Mouse (Mus musculus) adrenal gland, postnatal 36 days (tissue): Measurements from ENCODE around the gene Max. TPM values are rescaled to one million over a fixed set of nuclear protein-coding genes. Genes with fewer than 3 reads are reported as not detected.

Experiments
- DNase-seq, 2 experiments: peaks; one replicate each; pipeline ENCODE4 v3.0.0; 2021; ENCODE audit warnings: mixed read lengths in 1 of 2
- long read RNA-seq, 2 experiments: library from polyadenylated mRNA; stranded (forward); transcript quantifications; one replicate each; pipeline ENCODE4 v2.0.0; 2021; ENCODE audit warnings: borderline sequencing depth in 2 of 2
- total RNA-seq, 2 experiments: library from RNA; stranded (reverse); gene quantifications; 2 replicates each; pipeline ENCODE4 v1.2.3; 2021

The Max gene
- 10 to 100 TPM; 63.4 to 73.8 TPM for total RNA-seq
- long read RNA-seq, experiment 1, partial matches to known transcripts, result 1 of 6 reads
- long read RNA-seq, experiment 1, other reads (novel, unspliced or antisense), result 4 of 6 reads
- long read RNA-seq, experiment 2, partial matches to known transcripts, result 0 of 2 reads
- long read RNA-seq, experiment 2, other reads (novel, unspliced or antisense), result 1 of 2 reads

- DNase-seq, result peak; percentile 99
Observed at GRCm38 (mm10) chr12:76961932-76962891, at the start of gene Max. Gene Max (minus strand): TSS chr12:76962201.

DNA sequence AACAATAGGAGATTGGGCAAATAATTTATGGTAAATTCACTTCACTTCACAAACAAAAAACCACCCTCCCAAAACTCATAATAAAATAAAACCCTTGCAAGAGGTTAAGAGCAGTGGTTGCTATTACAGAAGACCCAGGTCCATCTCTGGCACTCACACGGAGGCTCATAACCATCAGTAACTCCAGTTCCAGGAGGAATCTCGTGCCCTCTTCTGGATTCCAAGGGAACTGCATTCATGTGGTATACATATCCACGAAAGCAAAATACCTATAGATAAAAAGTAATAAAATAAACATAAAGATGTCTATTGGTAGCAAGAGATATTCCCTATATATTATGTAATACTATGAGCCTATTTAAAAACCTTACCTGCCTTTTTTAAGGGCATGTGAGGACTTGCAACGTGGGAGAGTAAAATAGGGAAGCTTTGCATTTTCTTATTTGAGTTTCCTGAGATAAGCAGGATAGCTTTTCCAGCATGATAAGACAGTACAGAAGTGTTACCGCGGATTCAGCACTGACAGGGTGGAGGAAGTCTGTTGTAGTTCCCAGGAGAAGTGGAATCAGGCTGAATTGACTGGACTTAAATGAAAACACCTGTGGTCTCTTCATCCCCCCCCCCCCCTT is 49.2 kb upstream of the Max start:
- DNase-seq, result no peak

DNA sequence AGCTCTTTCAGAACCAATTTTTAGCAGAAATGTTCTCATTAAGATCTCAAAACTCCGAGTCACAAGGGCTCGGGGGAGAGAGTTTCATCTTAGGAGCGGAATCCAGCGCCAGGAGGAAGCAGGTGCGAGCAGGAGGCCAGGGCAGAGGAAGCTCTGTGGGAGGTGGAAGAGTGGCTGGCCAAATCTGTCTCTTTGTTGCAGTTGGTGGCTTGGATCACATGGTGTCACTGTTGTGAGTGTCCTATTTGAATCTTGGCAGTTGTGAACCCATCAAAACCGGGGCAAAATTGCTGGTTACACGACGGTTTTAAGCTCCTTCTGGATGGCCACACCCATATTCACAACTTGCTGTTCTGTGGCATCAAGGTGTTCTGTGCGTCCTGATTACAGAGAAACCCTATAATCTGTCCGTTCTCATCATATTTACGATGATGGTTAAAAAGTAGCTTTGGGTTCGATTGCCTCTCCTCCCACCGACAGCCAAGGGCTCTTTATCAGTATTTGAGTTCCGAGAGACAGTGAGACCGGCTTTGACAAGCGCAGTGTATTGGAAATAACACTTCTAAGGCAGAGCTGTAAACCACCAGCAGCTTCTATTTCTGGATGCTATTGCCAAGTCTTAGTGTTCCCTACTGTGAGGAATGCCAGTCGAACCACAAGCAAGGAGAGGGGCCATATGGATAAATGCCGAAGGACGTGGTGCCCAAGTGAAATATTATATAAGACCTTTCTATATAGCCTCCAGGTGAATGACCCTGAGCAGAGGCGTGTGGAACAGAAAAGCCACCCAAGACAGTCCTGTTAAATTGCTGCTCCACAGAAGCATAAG is 47.4 kb upstream of the Max start:
- peak in 1 of 2 experiments; percentile 10 for DNase-seq

GRCm38 (mm10) chr12:77004893-77005292 is 42.9 kb upstream of the Max start:
- DNase-seq, result no peak

DNA sequence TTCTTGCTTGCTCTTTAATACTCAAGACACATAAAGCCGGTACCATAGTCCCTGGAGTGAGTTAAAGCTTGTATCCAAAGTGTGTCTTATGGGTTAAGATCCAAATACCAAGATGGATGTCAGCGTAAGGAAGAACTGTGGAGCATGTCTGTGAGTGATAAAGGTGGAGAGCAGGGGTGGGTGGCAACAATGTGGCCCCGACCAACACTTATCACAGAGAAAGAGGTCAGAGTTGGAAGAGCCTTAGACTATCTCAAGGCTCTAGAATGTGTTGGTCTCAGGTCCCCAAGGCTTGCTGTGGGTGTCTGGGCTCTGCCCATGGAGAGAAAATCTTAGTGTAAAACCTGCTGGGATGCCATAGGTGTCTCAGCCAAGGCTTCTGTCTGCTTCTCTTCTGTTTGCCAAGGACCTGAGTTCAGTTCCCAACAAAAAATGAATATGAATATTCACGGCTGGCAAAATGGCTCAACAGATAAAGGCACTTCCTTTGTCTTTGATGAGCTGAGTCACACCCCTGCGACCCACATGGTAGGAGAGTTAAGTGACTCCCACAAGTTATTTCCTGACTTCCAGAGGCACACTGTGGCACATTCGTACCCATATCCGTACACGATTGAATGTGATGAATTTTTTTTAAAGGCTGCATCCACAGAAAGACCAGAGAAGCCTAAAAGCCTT is 40.7 kb upstream of the Max start:
- DNase-seq, result no peak

DNA sequence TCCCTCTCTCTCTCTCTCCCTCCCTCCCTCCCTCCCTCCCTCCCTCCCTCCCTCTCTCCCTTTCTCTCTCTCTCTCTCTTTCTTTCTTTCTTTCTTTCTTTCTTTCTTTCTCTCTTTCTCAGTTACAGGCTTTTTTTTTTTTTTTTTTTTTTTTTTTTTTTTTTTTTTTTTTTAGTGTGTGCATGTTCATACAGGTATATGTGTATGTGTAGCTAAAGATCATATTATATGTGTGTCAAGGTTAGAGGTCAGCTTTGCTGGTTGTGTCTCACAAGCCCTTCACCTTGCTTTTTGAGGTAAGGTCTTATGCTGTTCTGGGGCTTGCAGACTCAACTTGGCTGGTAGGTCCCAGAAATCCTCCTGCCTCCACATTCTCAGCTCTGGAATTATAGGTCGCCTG is 39.3 kb upstream of the Max start:
- no peak for DNase-seq

DNA sequence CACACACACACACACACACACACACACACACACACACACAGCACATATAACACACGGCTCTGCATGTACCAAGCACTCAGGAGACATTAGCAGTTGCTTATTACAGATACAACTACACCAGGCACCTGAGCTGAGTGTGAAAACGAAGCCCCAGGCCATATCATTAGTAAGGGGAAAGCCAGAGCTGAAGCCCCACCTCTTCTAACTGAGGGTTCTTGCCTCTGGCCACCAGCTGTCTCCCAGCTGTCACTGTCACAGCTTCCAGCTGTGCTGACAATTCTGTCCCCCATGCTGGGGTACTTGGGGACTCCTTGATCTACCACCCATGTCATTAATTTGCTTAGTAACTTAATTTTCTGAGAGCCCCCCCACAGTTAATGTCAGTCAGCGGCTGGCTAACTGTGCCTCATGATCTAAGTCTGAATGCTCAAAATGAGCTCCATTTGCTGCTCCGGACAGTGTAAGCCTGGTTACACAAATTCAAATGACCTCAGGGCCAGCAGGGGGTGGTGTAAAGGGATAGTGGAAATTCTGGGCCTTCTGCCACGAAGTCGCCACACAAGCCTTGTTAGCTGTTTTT is 38.8 kb upstream of the Max start:
- DNase-seq, result peak; percentile 52 to 61

- peak; percentile 44 to 66 for DNase-seq
Observed at GRCm38 (mm10) chr12:77000096-77000704, 38.2 kb upstream of the Max start.

DNA sequence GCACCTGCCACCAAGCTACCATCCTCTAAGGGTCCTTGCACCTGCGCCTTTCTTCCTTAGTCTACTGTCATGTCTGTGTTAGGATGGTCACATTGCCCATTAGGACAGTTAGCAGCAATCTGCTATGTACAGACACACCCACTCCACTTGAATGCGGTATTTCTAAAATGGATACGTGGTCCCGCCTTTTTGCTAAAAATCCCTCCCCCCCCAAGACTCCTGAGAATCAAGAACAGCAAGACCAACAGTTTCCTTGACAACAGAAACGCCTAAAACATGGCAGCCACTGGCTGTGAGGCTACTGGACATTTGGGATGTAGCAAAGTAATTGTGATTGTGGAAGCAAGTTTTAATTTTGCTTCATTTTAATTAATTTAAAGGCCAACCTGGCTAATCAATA is 32.8 kb upstream of the Max start:
- no peak for DNase-seq

DNA sequence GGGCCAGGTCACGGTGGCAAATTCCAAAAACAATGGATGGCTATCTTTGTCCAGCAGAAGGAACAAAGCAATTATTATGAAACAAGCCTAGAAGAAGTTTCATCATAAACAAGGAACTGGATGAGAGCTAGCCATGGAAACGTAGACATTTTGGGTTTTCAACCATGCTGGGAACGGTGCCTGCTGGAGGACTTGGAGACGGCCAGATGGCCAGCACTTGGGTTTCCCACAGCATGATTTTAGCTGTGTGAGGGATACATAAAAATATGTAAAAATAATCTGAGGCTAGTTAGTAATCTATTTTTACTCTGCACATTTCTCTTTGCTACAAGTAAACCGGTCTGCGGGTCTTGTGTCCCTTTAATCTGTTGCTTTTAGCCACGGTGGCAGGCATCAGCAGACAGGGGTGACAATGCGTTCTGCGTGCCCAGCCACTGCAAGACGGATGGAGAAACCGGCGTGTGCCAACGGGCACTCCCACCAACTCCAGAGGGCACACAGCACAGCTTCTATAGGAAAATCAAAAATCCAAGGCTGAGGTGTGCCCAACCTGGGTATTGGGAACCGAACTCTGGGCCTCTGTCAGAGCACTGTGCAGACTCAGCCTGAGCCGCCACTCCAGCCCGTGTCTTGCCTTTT is 31.0 kb upstream of the Max start:
- DNase-seq, result no peak

- no peak for DNase-seq
Observed at GRCm38 (mm10) chr12:76982818-76983471, 20.9 kb upstream of the Max start.

DNA sequence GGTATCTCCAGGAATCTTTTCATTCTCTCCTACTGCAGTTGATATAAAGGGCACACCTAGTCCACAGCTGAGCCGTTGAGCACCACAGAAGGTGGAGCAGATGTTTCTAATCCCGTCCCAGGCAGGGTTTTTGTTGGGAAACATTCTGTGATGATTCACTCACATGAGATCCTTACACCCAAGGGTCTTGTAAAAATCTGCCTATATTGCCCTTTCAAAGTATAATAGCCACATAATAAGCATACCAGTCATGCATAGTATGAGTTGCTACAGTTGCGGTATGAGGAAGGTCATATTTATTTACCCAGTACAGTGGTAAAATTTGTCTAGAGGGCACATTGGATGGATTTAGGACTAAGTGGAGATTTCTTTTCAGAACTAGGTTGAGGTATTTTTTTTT is 17.5 kb upstream of the Max start:
- no peak for DNase-seq

GRCm38 (mm10) chr12:76972669-76973068 is 10.7 kb upstream of the Max start:
- no peak for DNase-seq

DNA sequence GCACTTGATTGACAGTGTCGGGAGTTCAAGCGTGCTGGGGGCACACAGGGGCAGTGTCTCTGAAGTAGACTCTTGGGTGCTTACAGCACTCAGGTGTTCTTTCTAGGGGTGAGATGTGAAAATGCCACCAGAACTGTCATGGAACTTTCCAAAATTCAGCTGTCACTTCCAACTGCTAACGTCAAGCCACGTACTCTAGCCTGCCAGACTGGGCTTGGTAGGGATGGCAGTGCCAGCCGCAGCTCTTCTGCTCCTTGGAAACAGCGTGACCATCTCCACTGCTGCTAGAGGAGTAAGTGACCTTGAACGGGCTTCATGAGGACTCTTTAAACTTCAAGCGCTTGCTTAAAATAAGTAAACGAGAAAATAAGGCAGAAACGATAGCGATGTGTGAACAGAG is 10.2 kb upstream of the Max start:
- DNase-seq, result no peak

- no peak for DNase-seq
Observed at GRCm38 (mm10) chr12:76971642-76972221, 9.7 kb upstream of the Max start.

DNA sequence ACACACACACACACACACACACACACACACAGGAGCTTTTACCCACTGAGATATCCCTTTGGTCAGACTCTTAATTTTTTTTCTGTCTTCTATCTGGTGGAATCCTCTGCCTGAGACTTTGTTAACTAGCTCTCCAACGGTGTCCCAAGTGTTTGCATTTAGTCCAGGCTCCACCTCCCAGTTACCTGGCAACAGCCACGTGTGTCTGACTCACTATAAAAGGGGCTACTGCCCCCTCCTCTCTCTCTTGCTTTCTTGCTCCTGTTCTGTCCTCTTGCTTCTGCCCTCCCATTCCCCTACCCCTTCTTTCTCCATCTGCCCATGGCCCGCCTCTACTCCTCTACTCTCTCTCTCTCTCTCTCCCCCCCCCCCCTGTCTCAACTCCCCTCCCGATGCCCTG is 3.9 kb upstream of the Max start:
- no peak for DNase-seq

DNA sequence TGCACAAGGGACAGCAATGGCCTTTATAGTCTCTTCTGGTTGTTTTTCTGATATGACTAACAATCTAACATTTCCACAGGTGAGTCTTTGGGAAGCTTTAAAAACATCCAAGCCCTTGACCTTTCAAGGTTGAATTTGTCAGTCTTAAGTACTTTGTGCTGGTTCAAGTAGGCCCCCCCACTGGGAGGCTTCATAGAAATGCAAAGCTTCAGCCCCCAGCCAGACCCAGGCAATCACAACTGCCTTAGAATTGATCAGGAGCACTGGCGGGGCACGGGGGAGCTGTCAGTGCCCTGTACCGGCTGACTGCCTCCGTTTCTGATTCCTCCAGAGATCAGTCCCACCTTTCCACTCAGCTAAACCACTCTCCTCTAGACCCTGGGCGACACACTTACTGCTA is 3.1 kb upstream of the Max start:
- DNase-seq, result no peak

- peak; percentile 34 to 59 for DNase-seq
Observed at GRCm38 (mm10) chr12:76961052-76961931, 709 bp downstream of the Max start.
